Mouse (Mus musculus) E14TG2a.4 (cell line): ENCODE results near the gene Ppp1r3c.

Source experiments
- CTCF ChIP-seq: conservative IDR thresholded peaks from 2 replicates; pipeline ENCODE4 v1.5.1; 2014; ENCODE audit warnings: low read length
- NANOG ChIP-seq: IDR thresholded peaks from 2 replicates; pipeline ENCODE4 v1.6.1; 2014; ENCODE audit warnings: borderline replicate concordance, low read length, mixed read lengths
- POU5F1 ChIP-seq: IDR thresholded peaks from 2 replicates; pipeline ENCODE4 v1.6.1; 2014; ENCODE audit warnings: low read length, borderline replicate concordance

DNA sequence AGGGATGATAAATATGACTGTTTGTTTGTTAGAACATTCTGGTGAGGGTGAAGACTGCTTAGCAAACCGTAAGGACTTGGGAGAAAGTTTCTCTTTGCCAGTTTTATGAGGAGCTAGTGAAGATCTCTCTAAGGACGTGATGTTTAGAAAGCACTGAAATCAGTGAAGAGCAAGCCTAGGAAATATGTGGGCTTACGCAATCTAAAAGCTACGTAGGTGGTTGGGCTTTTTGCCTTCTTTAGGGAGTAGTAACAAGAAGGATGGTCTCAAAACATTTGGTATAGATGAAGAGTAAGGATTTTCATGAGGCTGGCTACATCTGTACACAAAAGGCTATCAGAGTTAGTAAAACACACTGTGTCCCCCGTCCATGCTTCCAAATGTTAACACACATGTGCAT lies 28.0 kb upstream of the Ppp1r3c start:
- TF ChIP-seq CTCF = no peak
- TF ChIP-seq POU5F1 = no peak
- no peak for TF ChIP-seq NANOG
